Mouse (Mus musculus) heart, postnatal 36 days (tissue): Measurements from ENCODE around the gene Zc3h7b. TPM values are rescaled to one million over a fixed set of nuclear protein-coding genes. Genes with fewer than 3 reads are reported as not detected.

Experiments
- DNase-seq, 2 experiments: peaks; one replicate each; pipeline ENCODE4 v3.0.0; 2021 to 2022
- intact Hi-C: fragments of 180-260 bp; cut with DNase I; formaldehyde crosslinking; loops from one replicate; pipeline ENCODE4 v1.15.1; 2025
- total RNA-seq, 2 experiments: library from RNA; stranded (reverse); gene quantifications; 2 replicates each; pipeline ENCODE4 v1.2.3; 2021

The Zc3h7b gene
- total RNA-seq, 2 experiments from 2014 or later = 73.7 to 73.9 TPM

DNA sequence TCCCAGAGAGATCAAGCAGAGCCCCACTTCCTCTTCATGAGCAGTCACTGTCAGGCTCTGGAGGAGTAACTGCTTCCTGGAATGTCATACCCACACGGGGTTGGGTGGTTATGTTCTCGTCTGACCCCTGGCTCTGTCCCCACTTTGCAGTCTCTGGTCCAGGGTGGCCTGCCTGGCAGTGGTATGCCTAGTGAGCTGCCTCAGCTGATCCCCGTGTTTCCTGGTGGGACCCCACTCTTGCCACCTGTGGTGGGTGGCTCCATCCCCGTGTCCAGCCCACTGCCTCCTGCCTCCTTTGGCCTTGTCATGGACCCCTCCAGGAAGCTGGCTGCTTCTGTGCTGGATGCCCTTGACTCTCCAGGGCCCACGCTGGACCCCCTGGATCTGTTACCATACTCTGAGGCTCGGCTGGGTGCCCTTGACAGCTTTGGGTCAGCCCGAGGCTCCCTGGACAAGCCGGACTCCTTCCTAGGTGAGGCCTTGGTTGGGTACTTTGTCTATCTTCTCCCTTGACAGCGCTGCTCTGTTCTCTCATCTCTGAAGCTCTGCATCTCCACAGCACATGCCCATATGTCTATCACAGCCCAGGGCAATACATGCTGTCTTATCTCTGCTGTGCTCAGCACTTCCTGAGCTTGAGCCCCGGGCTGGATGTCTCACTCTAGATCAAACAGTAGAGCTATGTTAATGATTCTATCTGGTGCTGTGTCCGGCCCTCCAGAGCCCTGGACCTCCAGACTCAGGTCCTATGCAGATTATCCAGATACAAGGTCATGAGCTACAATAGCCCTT, 32.0 kb downstream of the Zc3h7b start:
- DNase-seq = no peak
- intact Hi-C loops = no loop called here

DNA sequence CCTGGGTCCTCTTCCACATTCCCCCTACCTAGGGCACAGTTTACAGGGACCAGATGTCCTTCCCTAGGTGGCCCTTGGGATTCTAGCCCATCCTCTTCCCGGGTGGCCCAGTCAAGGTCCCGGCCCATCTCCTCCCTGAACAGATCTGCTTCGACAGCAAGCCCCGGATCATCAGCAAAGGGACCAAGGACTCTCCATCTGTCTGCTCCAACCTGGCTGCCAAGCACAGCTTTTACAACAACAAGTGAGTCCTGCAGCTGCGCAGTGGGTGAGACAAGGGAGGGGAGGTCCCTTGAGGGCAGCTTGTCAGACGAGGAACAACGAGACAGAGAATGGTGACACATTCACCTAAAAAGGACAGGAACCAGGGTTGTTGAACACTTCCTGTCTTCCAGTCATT, 37.0 kb downstream of the Zc3h7b start:
- DNase-seq = no peak
- intact Hi-C loops = no loop called here

DNA sequence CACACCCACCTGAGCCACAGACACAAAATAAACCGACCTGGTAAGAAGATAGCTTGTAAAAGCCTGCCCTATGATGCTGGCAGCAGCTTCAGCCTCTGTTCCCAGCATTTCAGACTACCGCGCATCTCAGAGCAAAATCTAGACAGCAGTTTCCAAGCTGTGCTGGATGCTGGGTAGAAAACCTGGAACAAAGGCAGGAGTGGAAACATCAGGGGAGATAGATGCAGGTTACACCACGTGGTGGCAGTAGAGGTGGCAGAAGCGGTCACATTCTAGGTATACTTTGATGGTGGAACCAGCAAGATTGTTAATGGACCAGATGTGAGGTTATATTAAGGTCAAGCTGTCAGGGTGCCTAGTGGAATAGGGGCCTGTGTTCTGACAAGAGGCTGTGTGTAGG, 39.9 kb downstream of the Zc3h7b start:
- no peak for DNase-seq
- intact Hi-C loops = no loop called here

DNA sequence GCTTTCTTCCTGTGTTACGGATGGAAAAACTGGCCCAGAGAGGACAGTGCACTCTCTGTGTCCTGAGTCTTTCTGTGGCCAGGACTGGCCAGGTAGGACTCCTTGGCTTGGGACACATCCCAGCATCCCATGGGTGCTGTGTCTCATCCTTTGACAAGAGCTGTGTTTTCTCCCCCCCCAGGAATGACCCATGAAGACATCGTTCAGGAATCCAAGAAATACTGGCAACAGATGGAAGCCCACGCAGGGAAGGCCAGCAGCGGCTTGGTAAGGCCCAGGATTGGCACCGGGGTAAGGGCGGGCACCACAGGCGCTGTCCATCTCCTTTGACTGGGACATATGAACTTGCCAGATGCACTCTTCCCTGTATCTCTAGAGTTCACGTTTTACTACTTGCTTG, 40.8 kb downstream of the Zc3h7b start:
- no peak for DNase-seq

DNA sequence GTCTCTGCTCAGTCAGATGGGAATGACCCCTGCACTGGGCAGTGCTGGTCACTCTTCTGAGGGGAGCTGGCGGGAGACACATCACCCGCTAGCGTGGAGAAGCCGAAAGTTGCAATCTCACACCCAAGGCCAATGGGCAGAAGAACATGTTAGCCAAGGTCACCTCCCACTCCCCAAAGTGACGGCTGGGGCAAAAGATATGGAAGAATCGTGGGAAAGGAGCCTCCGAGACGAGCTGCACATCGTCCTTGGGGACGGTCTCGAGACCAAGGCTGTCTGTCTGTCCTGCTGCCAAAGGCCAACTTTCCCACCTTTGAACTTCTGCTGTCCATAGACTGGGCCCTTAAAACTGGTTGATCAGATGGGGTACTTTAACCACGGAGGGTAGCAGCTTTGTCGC, 42.7 kb downstream of the Zc3h7b start:
- DNase-seq = no peak
- intact Hi-C loops = no loop called here

More for the DNA sequence above, 40.8 kb downstream of the Zc3h7b start:
- intact Hi-C loops = no loop called here

DNA sequence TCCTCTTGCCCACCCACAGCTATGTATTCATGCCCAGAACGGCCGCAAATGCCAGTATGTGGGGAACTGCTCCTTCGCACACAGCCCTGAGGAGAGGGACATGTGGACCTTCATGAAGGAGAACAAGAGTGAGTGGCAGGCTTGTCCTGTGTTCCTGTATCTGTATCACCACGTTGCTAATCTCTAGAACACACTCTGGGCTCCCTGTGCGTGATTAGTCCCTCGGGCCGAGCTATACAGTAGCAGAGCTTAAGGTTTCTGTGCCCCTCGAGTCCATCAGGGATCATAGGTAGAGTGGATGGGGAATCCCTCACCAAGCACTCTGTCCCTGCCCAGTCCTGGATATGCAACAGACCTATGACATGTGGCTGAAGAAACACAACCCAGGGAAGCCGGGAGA, 47.6 kb downstream of the Zc3h7b start:
- DNase-seq = no peak
- intact Hi-C loops = no loop called here

DNA sequence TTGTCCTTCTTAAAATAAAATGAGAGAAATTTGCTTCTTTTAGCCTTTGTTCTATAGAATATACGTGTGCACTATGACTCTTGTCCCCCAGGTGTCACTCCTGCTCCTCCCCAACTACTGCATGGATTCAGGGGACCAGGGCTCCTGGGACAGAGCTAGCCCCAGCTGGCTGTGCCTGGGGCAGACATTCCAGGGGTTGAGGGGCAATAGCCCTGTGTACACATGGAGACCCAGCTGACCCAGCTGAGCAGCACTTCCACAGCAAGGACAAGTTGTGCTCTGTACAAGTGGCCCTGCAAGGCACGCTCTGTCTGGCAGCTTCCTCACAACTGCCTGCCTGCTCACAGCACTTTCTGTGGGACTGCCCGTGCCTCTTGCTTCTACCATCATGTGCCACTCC, 51.4 kb downstream of the Zc3h7b start:
- DNase-seq = peak in 1 of 2 experiments; percentile 51
- intact Hi-C loops = no loop called here

DNA sequence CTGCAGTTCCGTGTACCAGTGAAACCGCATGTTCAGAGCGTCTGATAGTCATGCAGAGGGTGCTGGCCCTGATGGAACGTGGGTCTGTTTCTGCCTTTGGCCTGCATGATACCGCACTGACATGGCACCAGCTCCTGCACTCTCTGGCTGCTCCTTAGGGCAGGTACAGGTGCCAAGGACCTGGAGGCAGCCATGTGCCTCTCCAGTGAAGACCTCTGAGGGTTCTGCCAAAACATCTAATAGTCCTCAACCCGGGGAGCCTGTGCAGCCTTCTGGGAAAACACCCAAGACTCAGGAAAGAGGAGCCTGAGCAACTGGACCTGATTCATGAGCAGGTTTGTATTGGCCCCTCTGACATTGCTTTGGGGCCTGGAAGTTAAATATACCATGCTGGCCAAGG, 53.0 kb downstream of the Zc3h7b start:
- intact Hi-C loops = no loop called here
- no peak for DNase-seq

DNA sequence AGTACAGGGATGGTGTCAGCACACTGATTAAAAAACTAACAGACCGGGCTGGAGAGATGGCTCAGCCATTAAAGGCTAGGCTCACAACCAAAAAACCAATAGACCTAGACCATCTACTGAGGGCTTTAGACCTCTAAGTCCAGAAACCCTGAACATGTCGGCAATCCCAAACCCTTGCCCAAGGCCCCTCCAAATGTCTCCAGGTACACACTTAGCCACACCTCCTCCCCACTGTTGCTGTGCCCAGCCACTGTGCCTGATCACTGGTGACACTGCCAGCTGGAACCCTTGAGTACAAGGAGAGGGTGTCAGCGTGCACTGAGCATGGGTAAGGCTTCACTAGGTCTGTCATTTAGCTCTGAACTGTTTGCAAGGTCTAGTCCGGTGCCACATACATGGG, 53.6 kb downstream of the Zc3h7b start:
- intact Hi-C loops = no loop called here
- DNase-seq = no peak

DNA sequence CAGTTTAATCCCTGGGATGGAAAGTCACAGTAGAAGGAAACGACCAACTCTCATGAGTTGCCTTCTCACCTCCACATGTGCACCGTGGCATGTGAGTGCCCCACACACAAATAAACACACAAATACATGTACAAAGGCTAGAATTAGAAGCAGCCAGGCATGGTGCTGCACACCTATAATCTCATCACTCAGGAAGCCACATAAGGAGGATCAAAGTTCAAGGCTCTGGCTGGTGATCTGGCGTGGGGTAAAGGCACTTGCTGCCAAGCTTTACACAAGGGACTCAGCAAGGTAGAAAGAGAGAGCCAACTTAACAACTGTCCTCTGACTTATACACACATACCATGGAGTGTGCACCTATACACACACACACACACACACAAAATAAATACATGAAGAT, 55.5 kb downstream of the Zc3h7b start:
- no peak for DNase-seq
- intact Hi-C loops = loop anchor here (2.0 kb wide), 1 partner anchor 56 kb away; the partner anchor contains the start of genes Rangap1 and Zc3h7b

DNA sequence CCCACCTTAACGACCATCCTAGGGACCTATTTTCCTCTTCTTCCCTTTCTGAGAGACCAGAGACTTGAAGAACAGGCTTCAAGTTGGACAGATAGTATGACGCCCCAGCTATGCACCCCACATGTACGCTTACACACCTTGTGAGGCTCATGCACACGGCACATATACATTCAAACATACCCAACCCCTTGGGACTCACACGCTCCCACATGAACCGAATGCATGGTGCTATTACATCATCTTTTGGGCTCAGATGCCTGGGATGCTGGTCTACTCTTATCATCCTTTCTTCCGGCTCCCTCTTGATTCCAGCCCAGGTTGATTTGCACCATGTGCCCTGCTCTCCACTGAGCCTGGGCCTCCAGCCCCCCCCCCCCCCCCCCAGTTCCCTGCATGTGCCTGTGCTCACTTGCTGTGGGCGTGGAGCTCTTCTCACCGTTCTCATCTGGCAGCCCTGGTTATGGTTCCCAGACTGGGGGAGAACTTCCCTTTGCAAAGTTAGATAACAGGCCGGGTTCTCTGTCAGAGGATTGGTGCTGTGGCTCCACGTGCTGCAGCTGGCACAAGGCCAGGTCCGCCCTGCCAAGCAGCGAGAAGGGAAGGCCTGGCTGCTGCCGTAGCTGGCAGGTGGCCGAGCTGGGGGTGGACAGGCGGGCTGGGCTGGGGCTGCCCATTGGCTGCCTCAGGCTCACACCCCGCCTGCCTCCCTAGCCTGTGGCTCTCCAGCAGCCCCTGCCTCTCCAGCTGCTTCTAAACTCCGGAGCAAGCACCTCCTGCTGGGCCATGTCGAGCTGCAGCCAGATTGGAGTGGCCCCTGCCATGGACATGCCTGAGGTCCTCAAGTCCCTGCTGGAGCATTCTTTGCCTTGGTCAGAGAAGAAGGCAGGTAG, 57.4 kb downstream of the Zc3h7b start, which contains the start of gene Tef:
Tef (plus strand) TSS at position 421 of the 890 bp plus-strand sequence.
- intact Hi-C loops = no loop called here
- DNase-seq = peak; percentile 100

DNA sequence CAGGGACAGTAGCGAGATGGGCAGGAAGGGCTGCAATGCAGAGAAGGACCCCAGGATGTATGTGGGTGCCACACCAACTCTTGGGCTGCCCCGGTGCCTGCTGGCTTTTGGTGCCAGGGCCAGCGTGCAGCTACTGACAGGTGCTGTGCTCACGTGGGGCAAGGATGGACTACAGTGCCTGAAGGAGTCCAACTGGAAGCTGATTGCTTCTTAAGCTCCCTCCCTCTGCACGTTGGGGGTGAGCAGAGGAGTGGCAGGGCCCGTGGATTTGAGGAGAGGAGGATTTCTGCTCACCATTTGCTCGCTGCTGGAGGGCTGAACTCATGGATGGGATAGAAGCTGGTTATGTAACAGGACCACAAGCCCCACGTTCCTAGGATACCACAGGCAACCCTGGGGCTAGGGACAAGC, 58.1 kb downstream of the Zc3h7b start:
- intact Hi-C loops = no loop called here
- DNase-seq = no peak

DNA sequence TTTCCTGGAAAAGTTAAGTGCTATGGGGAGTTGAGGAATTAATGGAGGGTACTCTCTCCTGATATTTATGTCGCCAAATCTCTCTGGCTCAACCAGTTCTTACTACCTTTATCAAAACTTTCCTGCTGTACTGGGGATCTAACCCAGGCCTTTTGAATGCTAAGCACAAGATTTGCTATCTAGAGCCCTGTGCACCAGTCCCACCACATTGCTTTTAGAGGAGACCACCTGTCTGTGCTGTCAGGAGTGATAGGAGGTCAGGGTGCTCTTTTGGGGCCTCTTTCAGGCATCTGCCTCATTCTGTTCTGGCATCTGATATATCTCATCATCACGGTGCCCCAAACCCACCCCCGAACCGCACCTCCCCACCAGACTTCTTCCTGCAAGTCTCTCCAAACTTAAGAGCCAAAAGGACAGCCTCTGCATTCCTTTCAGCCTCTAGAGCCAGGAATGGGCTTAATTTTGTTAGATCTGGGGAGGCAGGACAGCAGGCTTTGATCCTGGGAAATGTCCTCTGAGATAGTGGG, 58.6 kb downstream of the Zc3h7b start:
- intact Hi-C loops = no loop called here
- no peak for DNase-seq

DNA sequence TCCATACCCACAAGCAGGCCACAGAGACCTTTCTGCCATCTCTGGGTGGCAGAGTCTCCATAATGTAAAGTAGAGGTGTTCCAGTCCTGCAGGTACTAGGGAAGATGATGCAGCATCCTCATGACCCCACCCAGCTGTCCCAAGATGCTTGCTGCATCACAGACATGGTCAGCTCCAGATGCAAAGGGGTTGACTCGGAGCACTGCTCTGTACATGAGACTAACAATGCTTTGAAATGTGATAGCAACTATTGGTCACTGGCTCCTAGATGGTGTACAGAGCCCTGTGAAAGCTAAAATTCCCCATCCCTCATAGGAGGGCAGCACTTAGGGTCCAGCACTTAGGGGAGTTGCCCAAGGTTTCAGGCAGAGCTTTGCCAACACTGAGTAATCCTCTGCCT, 59.3 kb downstream of the Zc3h7b start:
- intact Hi-C loops = no loop called here
- no peak for DNase-seq

DNA sequence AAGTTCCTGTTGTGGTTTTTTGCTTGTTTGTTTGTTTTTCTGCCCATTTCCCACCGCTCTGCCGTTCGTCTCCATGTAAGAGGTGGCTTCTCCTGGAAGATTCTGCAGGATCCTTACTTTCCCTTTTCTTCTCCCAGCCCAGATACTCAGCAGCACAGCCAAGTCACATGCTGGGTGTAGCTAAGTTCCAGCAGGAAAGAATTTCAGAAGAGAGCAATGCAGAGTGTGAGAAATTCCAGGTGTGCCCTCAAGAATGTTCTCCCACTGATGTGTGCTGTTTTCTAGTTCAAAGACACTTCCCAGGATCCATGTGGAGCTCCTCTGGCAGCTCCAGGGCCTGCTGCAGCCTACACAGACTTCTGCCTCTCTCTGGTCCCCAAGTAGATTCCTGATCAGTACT, 60.0 kb downstream of the Zc3h7b start:
- intact Hi-C loops = no loop called here
- no peak for DNase-seq

DNA sequence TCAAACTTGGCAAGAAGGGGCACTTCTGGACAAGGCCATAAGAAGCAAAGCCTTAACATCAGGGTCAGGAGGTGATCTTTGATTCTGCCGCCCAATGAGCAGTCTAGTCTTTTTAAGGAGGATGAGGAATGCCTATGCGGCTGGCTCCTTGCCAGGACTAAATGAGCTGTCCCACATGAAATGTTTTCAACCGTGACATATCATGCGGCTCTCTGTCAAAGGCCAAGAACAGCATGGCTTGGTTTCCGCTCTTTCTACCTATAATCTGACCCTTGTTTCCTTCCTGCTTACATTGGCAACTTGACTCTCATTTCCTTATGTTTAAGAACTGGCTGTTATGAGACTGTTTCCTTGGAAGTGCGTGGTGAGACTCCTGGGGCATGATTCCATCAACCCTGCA, 60.8 kb downstream of the Zc3h7b start:
- intact Hi-C loops = no loop called here
- DNase-seq = peak; percentile 47 to 49

DNA sequence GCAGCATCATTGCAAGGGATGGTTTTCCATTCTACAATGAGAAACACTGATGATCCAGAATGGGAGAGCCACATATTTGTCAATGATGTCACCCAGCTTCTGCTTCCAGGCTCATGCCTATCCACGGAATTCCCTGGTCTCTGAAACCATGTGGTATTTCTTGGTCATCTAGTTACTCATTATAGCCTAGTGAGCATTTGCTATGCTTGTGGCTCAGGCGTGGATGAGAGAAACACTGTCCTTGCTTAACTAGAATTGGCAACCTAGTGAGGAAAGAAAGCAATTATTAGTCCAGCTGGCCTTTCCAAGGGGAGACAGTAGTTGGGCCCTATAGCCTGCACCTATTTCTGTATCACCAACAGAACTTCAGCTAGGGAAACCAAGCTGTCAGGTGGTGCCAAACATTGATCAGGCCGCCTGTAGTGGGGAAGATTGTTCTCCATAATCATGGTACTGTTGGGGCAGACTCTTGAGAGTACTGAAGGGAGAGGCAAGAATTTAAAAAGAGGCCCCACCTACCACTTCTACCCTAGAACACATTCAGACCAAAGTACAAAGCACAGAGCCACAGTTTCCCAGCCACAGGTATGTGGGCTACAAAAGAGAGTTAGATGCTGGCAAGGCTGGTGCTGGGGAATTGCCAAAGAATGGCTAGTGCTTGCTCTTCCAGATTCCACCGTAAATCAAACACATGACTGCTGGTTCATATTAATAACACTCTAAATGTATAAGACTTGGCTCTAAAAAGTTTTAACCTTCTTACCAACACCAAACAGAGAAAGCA, 62.0 kb downstream of the Zc3h7b start:
- intact Hi-C loops = no loop called here

DNA sequence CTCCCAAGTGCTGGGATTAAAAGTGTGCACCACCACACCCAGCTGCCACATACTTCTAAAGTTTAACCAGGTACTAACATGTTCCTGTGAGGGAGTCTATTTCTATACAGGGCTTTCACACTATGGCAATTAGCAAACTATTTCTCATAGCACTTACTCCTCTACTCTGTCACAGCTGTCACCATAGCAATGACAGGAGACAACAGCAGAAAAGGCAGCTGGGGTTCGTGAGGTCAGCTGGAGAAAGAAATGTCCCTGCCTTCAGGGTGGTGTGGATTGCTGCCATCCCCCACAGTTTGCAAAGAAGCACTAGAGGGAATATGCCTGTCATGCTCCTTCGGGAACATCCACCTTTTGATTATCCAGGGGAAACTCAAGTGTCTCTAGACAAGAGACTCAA, 63.9 kb downstream of the Zc3h7b start:
- intact Hi-C loops = no loop called here
- no peak for DNase-seq

More for the DNA sequence above, 62.0 kb downstream of the Zc3h7b start:
- DNase-seq = no peak

DNA sequence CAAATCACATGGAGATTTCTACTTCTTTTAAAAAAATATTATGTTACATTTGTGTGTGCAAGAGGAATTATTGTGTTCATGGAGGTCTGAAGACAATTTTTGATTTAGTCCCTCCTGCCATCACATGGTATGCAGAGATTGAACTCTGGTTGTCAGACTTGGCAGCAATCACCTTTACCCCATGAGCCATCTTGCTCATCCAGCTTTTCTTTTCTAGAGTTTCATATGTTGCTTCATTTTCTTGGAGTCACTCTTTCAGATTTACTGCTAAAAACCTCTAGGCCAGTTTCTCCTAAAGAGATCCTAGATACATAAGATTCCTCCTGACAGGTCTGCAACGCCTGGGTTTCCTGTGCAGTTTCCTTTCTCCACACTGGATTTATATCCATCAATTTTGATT, 64.7 kb downstream of the Zc3h7b start:
- DNase-seq = no peak
- intact Hi-C loops = no loop called here

DNA sequence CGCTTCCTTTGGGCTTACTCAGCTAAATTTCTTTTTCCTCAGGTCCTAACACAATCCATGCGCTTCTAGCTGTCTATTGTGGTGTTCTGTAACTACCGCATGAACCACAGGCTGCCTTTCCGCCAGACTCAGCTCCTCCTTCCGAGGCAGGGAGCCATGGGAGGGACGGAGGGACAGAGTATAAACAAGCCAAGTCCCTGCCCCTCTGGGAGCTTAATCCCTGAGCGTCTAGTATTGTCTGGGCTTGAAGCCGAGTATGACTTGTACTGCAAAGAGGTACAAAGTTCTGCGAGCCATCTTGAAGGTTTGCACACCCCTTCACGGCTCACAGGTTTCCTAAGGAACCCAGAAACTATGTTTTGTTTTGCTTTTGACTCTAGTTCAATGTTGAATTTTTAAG, 65.3 kb downstream of the Zc3h7b start:
- DNase-seq = peak; percentile 92 to 93
- intact Hi-C loops = loop anchor here (2.0 kb wide), 1 partner anchor 49 kb away; the partner anchor contains the start of gene Tob2
